In genomic region chr5:128450808-128451207, GRCm38 (mm10) we compare ENCODE assay signal across 13 mouse cellular contexts. TPM values are rescaled to one million over a fixed set of nuclear protein-coding genes. Genes with fewer than 3 reads are reported as not detected.
DNase-seq lines count a peak whose midpoint lies in the region; ATAC-seq and TF ChIP-seq lines count a peak whose summit lies in the region.
"Had no signal": no experiment of that assay in that cellular context is flagged by ENCODE, and none has a peak within 500 bp of the region (broad histone marks: within the 10 kb centered on the region; RNA-seq: fewer than 3 reads in every experiment).

No protein-coding gene starts in this region.

- no peak overlapping the region for H3K4me3 ChIP-seq in layer of hippocampus, adult 2 months
- H3K4me3 ChIP-seq: midbrain, embryonic 12.5 days had no signal

- H3K27ac ChIP-seq in layer of hippocampus, adult 2 months, result no peak overlapping the region
- H3K27ac ChIP-seq: midbrain, embryonic 12.5 days had no signal

- DNase-seq in embryo, embryonic 9.5 days (ENCODE audit: extremely low spot score), result peak; percentile 32
- no peak for DNase-seq in embryo, embryonic 10 days (ENCODE audit: low spot score)
- no peak for DNase-seq in layer of hippocampus, adult 2 months (ENCODE audit: low spot score in 2 of 2)
- no peak for DNase-seq in layer of hippocampus, adult 11-12 months (ENCODE audit: low spot score)
- DNase-seq in thymus, postnatal 4 days, result peak; percentile 19
- DNase-seq in thymus, postnatal 36 days, result no peak
- no peak for DNase-seq in cerebellum, adult 18-20 months
- DNase-seq: adrenal gland, adult 8-10 months; kidney, adult 9 months; lung, postnatal 10 days had no signal

- ATAC-seq in megakaryocyte, adult 5-6 weeks (ENCODE audit: poor library complexity, severe bottlenecking), result no peak

- peak; percentile 72 for TF ChIP-seq CTCF in layer of hippocampus, adult 2 months (conservative IDR thresholded peaks at IDR 0.05)

RNA-seq across cellular contexts. Expression of gene Tmem132d, which starts 17.9 kb away (rescaled TPM):
- 10 to 100 TPM; 16.8 to 17.9 TPM for total RNA-seq in layer of hippocampus, adult 2 months (2021)
- total RNA-seq in megakaryocyte, adult 5-6 weeks (2015), result not detected in 2 replicates
- total RNA-seq in megakaryocyte, adult 5-6 weeks (2017), result 0.07 TPM in 1 of 2 replicates, not detected in the other
- total RNA-seq: heart, adult 8-10 months had no signal

Comparison
In these comparisons a context has a peak if more than half of its experiments do, and no peak if none do; other contexts are left out.
1. DNase-seq: peak in embryo, embryonic 9.5 days (single experiment) and thymus, postnatal 4 days (single experiment); none in embryo, embryonic 10 days (single experiment), layer of hippocampus, adult 2 months (0 of 2), layer of hippocampus, adult 11-12 months (single experiment), thymus, postnatal 36 days (0 of 2) and cerebellum, adult 18-20 months (0 of 2).
2. RNA of gene Tmem132d, which starts 17.9 kb away (total RNA-seq): 16.8 to 17.9 TPM in layer of hippocampus, adult 2 months; 0.07 TPM in megakaryocyte, adult 5-6 weeks; every median in the first group is over 10 times any median in the second.